Mouse (Mus musculus): ENCODE measurements around the gene Gapdhs.
"Not testable (repeated sequence)": the region's sequence is repeated elsewhere in the genome, so short reads cannot be mapped to it uniquely, and the experiment has no call there.

Gene Gapdhs

GRCm38 (mm10) chr7:30747525-30748204 lies 4.2 kb upstream of the Gapdhs start:
- DNase-seq (ENCODE audit: low spot score in 2 of 2), result no peak

- DNase-seq (ENCODE audit: low spot score in 2 of 2), result no peak
These were observed 629 bp upstream of the Gapdhs start for GRCm38 (mm10) chr7:30744022-30744598.

GRCm38 (mm10) chr7:30742570-30742969 lies 911 bp downstream of the Gapdhs start:
- peak in 1 of 2 experiments; percentile 17 for DNase-seq (ENCODE audit: low spot score in 2 of 2)

- no peak for DNase-seq (ENCODE audit: low spot score in 2 of 2)
These were observed 7.3 kb downstream of the Gapdhs start for GRCm38 (mm10) chr7:30736211-30736610.

- DNase-seq (ENCODE audit: low spot score in 2 of 2), result not testable (repeated sequence)
These were observed 13.3 kb downstream of the Gapdhs start for GRCm38 (mm10) chr7:30730064-30730722.

- peak; percentile 87 to 95 for DNase-seq (ENCODE audit: low spot score in 2 of 2)
These were observed 14.0 kb downstream of the Gapdhs start, which contains the start of gene Tmem147 for GRCm38 (mm10) chr7:30729396-30730063. Gene Tmem147, minus strand, starts transcription at chr7:30729540.

- DNase-seq (ENCODE audit: low spot score in 2 of 2), result peak in 1 of 2 experiments; percentile 12
These were observed 14.6 kb downstream of the Gapdhs start for GRCm38 (mm10) chr7:30728739-30729395.

GRCm38 (mm10) chr7:30728214-30728613 lies 15.3 kb downstream of the Gapdhs start:
- DNase-seq (ENCODE audit: low spot score in 2 of 2), result no peak

- no peak for DNase-seq (ENCODE audit: low spot score in 2 of 2)
These were observed 20.1 kb downstream of the Gapdhs start for GRCm38 (mm10) chr7:30723274-30723953.

- no peak for DNase-seq (ENCODE audit: low spot score in 2 of 2)
These were observed 22.2 kb downstream of the Gapdhs start for GRCm38 (mm10) chr7:30721286-30721685.

- no peak for DNase-seq (ENCODE audit: low spot score in 2 of 2)
These were observed 23.8 kb downstream of the Gapdhs start for GRCm38 (mm10) chr7:30719669-30720068.

- no peak for DNase-seq (ENCODE audit: low spot score in 2 of 2)
These were observed 25.8 kb downstream of the Gapdhs start for GRCm38 (mm10) chr7:30717716-30718046.

GRCm38 (mm10) chr7:30717006-30717715 lies 26.3 kb downstream of the Gapdhs start:
- peak; percentile 54 to 68 for DNase-seq (ENCODE audit: low spot score in 2 of 2)

GRCm38 (mm10) chr7:30711942-30712341 lies 31.5 kb downstream of the Gapdhs start, which contains the start of gene Atp4a:
Gene Atp4a, plus strand, starts transcription at chr7:30712209.
- no peak for DNase-seq (ENCODE audit: low spot score in 2 of 2)

- no peak for DNase-seq (ENCODE audit: low spot score in 2 of 2)
These were observed 36.0 kb downstream of the Gapdhs start for GRCm38 (mm10) chr7:30707441-30707840.

- DNase-seq (ENCODE audit: low spot score in 2 of 2), result no peak
These were observed 37.1 kb downstream of the Gapdhs start for GRCm38 (mm10) chr7:30706214-30706882.

GRCm38 (mm10) chr7:30698589-30698988 lies 44.9 kb downstream of the Gapdhs start, which contains the start of gene 2200002J24Rik:
Gene 2200002J24Rik, plus strand, starts transcription at chr7:30698926.
- no peak for DNase-seq (ENCODE audit: low spot score in 2 of 2)

- DNase-seq (ENCODE audit: low spot score in 2 of 2), result no peak
These were observed 45.4 kb downstream of the Gapdhs start for GRCm38 (mm10) chr7:30698101-30698500.

- DNase-seq (ENCODE audit: low spot score in 2 of 2), result no peak
These were observed 55.2 kb downstream of the Gapdhs start for GRCm38 (mm10) chr7:30688325-30688724.

- no peak for DNase-seq (ENCODE audit: low spot score in 2 of 2)
These were observed 60.1 kb downstream of the Gapdhs start for GRCm38 (mm10) chr7:30683425-30683824.
